In genomic region chr17:5182493-5182892, GRCm38 (mm10) we compare ENCODE assay signal across 18 mouse cellular contexts.
"Had no signal": no experiment of that assay in that cellular context is flagged by ENCODE, and none has a peak within 500 bp of the region (broad histone marks: within the 10 kb centered on the region; RNA-seq: fewer than 3 reads in every experiment).

No protein-coding gene starts in this region.

- H3K27ac ChIP-seq: left cerebral cortex, adult 2 months; liver, embryonic 14.5 days; lung, embryonic 15.5 days had no signal

- H3K4me3 ChIP-seq: left cerebral cortex, adult 2 months; lung, embryonic 15.5 days had no signal

- DNase-seq: kidney, adult 18-20 months; kidney, adult 9 months; kidney, postnatal 14 days; kidney, postnatal 4 days; layer of hippocampus, adult 9-11 months; layer of hippocampus, postnatal 36 days; lung, adult 18-20 months; lung, postnatal 14 days; lung, postnatal 4 days; midbrain, embryonic 14.5 days; thymus, adult 18-20 months; thymus, postnatal 25 days had no signal

- H3K9ac ChIP-seq: liver, embryonic 14.5 days; lung, embryonic 15.5 days had no signal

- ATAC-seq: inflammation-experienced regulatory T-cells, adult 6 months; intestine, embryonic 16.5 days had no signal

- H3K9me3 ChIP-seq: lung, embryonic 15.5 days had no signal

- H3K4me2 ChIP-seq: lung, embryonic 15.5 days; midbrain, embryonic 11.5 days had no signal

- H3K27me3 ChIP-seq: lung, embryonic 15.5 days had no signal

- H3K36me3 ChIP-seq: lung, embryonic 15.5 days had no signal
